Mouse (Mus musculus) forebrain, embryonic 11.5 days (tissue): ENCODE data around the gene Agpat3. TPM values are rescaled to one million over a fixed set of nuclear protein-coding genes. Genes with fewer than 3 reads are reported as not detected.
"Not testable (repeated sequence)": the region's sequence is repeated elsewhere in the genome, so short reads cannot be mapped to it uniquely, and the experiment has no call there.

Source experiments
- ATAC-seq: fragments of 200-750 bp; cut with Nextera tagmentation; replicated peaks from 2 replicates; pipeline ENCODE4 v1.8.0; 2017; ENCODE audit warnings: moderate TSS enrichment; ENCODE audit not compliant: low FRiP score
- DNase-seq: peaks from one replicate; pipeline ENCODE4 v3.0.0-alpha.2; 2017; ENCODE audit warnings: low spot score
- H3K27ac ChIP-seq: fragments of 300-500 bp; sonication (generic); 2 replicates; pipeline ENCODE4 v1.5.1; 2014; ENCODE audit warnings: low read depth, low read length
- H3K27me3 ChIP-seq: fragments of 300-500 bp; sonication (generic); 2 replicates; pipeline ENCODE4 v1.6.1; 2014; ENCODE audit warnings: mild to moderate bottlenecking, low read length, mixed read lengths; ENCODE audit not compliant: control insufficient read depth, insufficient read depth
- H3K36me3 ChIP-seq: fragments of 300-500 bp; sonication (generic); 2 replicates; pipeline ENCODE4 v1.6.1; 2014; ENCODE audit warnings: mild to moderate bottlenecking, low read length, moderate library complexity, mixed read lengths; ENCODE audit not compliant: control insufficient read depth, insufficient read depth
- H3K4me1 ChIP-seq: fragments of 300-500 bp; sonication (generic); replicated peaks from 2 replicates; pipeline ENCODE4 v1.6.1; 2014; ENCODE audit warnings: low read length, mixed read lengths; ENCODE audit not compliant: control insufficient read depth, insufficient read depth
- H3K4me2 ChIP-seq: fragments of 300-500 bp; sonication (generic); 2 replicates; pipeline ENCODE4 v1.6.1; 2014; ENCODE audit warnings: low read depth, mild to moderate bottlenecking, low read length, moderate library complexity, mixed read lengths; ENCODE audit not compliant: severe bottlenecking
- H3K4me3 ChIP-seq: fragments of 300-500 bp; sonication (generic); 2 replicates; pipeline ENCODE4 v1.5.1; 2014; ENCODE audit warnings: low read depth, low read length
- H3K9ac ChIP-seq: fragments of 300-500 bp; sonication (generic); 2 replicates; pipeline ENCODE4 v1.6.1; 2014; ENCODE audit warnings: low read length
- H3K9me3 ChIP-seq: fragments of 300-500 bp; sonication (generic); 2 replicates; pipeline ENCODE4 v1.6.1; 2016; ENCODE audit warnings: low read length, mixed read lengths; ENCODE audit not compliant: control insufficient read depth
- WGBS: fragments of 180-500 bp; shearing (Covaris S2); extraction: QIAGEN DNeasy Blood & Tissue Kit; methylation state at CpG from one replicate; pipeline ENCODE4 v1.1.7; 2014; 5-methylcytosine and 5-hydroxymethylcytosine counted together
- polyA plus RNA-seq: library from polyadenylated mRNA; unstranded; fragments of >200 nt; fragmentation: Nextera tagmentation; extraction: Ambion mirVana; gene quantifications from 2 replicates; pipeline ENCODE4 v1.2.1, GENCODE M21; 2014

Gene Agpat3
- polyA plus RNA-seq, 1 experiment from 2014 or later: 52.3 TPM

GRCm38 (mm10) chr10:78366195-78366834, 14.0 kb upstream of the Agpat3 start:
- Histone ChIP-seq H3K27me3 (no peaks in the 10 kb centered on the region), H3K36me3 (no peaks in the 10 kb centered on the region), H3K27ac (no peak overlapping the region), H3K9ac (no peak overlapping the region), H3K4me3 (no peak overlapping the region), H3K4me1 (no peaks in the 10 kb centered on the region), H3K9me3 (no peaks in the 10 kb centered on the region), H3K4me2 (no peak overlapping the region)
- DNase-seq (no peak), ATAC-seq (no peak)
- WGBS: 56% methylated on average over 5 of the region's 5 CpGs

- no peaks in the 10 kb centered on the region for H3K4me1 ChIP-seq
- H3K36me3 ChIP-seq: no peaks in the 10 kb centered on the region
- H3K9me3 ChIP-seq: no peaks in the 10 kb centered on the region
- H3K9ac ChIP-seq: no peak overlapping the region
- DNase-seq: no peak
- no peak overlapping the region for H3K4me2 ChIP-seq
- H3K27ac ChIP-seq: no peak overlapping the region
- ATAC-seq: no peak
- H3K27me3 ChIP-seq: no peaks in the 10 kb centered on the region
- H3K4me3 ChIP-seq: no peak overlapping the region
- WGBS: 87% methylated on average over 6 of the region's 6 CpGs
These were observed 13.3 kb upstream of the Agpat3 start for GRCm38 (mm10) chr10:78365555-78365954.

DNA sequence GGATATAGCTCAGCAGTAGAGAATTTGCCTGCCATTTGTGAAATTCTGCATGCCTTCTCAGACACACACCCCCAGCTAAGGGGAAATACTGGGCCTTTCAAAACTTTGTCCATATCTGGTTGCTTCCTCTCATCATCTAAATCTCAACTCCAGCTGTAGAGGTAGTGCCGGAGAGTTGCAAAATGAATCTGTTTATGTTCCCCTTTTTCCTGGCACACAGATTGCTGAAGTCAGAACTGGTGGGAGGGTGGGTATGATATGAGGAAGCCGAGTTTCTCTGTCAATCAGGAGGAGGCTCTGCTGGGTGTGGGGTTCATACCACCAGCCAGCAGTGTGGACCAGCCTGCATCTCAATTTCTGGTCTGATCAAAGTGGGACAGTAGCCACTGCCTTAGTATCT, 11.8 kb upstream of the Agpat3 start:
- DNase-seq (no peak), ATAC-seq (no peak)
- Histone ChIP-seq H3K27me3 (no peaks in the 10 kb centered on the region), H3K4me2 (no peak overlapping the region), H3K27ac (no peak overlapping the region), H3K9ac (no peak overlapping the region), H3K36me3 (no peaks in the 10 kb centered on the region), H3K4me3 (no peak overlapping the region), H3K4me1 (no peaks in the 10 kb centered on the region), H3K9me3 (no peaks in the 10 kb centered on the region)
- WGBS: 92% methylated on average over 2 of the region's 2 CpGs

GRCm38 (mm10) chr10:78363366-78363765, 11.1 kb upstream of the Agpat3 start:
- Histone ChIP-seq H3K27me3 (no peaks in the 10 kb centered on the region), H3K4me2 (no peak overlapping the region), H3K9ac (no peak overlapping the region), H3K4me1 (no peaks in the 10 kb centered on the region), H3K9me3 (no peaks in the 10 kb centered on the region), H3K27ac (no peak overlapping the region), H3K4me3 (no peak overlapping the region), H3K36me3 (no peaks in the 10 kb centered on the region)
- 89% methylated on average over 6 of the region's 6 CpGs for WGBS
- DNase-seq (no peak), ATAC-seq (no peak)

DNA sequence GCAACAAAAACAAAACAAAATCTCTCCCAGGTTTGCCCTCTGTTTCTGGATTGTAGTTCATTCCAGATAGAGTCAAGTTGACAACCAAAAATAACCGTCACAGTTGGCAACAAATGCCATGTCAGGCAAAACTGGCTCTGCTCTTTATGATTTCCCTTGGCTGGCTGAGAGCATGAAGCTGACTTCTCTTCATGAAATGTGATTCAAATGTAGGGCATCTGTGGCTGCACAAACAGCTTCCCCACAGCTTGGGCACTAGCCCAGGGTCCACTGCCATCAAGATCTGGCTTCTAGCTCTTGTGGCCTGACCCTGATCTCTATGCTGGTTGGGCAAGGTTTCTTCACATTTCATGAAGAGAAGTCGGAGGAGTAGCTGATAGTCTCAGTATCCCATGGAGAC, 9.7 kb upstream of the Agpat3 start:
- WGBS: 93% methylated on average over 2 of the region's 2 CpGs
- Histone ChIP-seq H3K4me1 (no peaks in the 10 kb centered on the region), H3K9me3 (no peaks in the 10 kb centered on the region), H3K27me3 (no peaks in the 10 kb centered on the region), H3K4me3 (no peak overlapping the region), H3K9ac (no peak overlapping the region), H3K27ac (no peak overlapping the region), H3K4me2 (no peak overlapping the region), H3K36me3 (no peaks in the 10 kb centered on the region)
- DNase-seq: no peak
- ATAC-seq: no peak

DNA sequence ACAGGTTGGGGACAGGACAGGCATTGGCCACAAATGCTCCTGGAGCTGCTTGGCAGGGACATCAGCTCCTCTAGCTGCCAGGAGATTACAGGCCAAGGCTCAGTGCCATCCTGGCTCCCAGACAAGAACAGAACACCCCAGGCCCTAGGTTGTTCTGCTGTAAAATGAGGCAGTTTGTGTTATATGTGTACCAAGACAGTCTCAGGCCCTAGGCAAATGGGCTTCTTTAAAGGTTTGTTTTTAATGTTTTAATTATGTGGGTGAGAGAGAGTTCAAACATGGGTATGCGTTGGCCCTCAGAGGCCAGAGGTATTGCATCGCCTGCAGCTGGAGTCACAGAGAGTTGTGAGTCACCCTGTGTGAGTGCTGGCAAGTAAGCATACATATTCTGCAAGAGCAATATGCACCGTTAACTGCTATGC, 8.0 kb upstream of the Agpat3 start:
- WGBS: 88% methylated on average over 3 of the region's 3 CpGs
- H3K9me3 ChIP-seq: no peaks in the 10 kb centered on the region
- no peaks in the 10 kb centered on the region for H3K36me3 ChIP-seq
- no peak overlapping the region for H3K4me3 ChIP-seq
- no peak for DNase-seq
- H3K4me1 ChIP-seq: no peaks in the 10 kb centered on the region
- ATAC-seq: no peak
- no peak overlapping the region for H3K27ac ChIP-seq
- no peaks in the 10 kb centered on the region for H3K27me3 ChIP-seq
- no peak overlapping the region for H3K9ac ChIP-seq
- no peak overlapping the region for H3K4me2 ChIP-seq

- not testable (repeated sequence) for DNase-seq, H3K9ac ChIP-seq, H3K27me3 ChIP-seq, H3K4me3 ChIP-seq, ATAC-seq, H3K9me3 ChIP-seq, H3K4me2 ChIP-seq, H3K27ac ChIP-seq, H3K36me3 ChIP-seq, H3K4me1 ChIP-seq
- 97% methylated on average over 3 of the region's 3 CpGs for WGBS
These were observed 6.7 kb upstream of the Agpat3 start for GRCm38 (mm10) chr10:78358999-78359398.

- H3K27ac ChIP-seq: no peak overlapping the region
- DNase-seq (no peak), ATAC-seq (no peak)
- H3K4me1 ChIP-seq: no peaks in the 10 kb centered on the region
- WGBS: 93% methylated on average over 4 of the region's 4 CpGs
- H3K9ac ChIP-seq: no peak overlapping the region
- no peaks in the 10 kb centered on the region for H3K36me3 ChIP-seq
- no peaks in the 10 kb centered on the region for H3K27me3 ChIP-seq
- H3K4me2 ChIP-seq: no peak overlapping the region
- no peak overlapping the region for H3K4me3 ChIP-seq
- H3K9me3 ChIP-seq: no peaks in the 10 kb centered on the region
These were observed 6.0 kb upstream of the Agpat3 start for GRCm38 (mm10) chr10:78358266-78358665.

DNA sequence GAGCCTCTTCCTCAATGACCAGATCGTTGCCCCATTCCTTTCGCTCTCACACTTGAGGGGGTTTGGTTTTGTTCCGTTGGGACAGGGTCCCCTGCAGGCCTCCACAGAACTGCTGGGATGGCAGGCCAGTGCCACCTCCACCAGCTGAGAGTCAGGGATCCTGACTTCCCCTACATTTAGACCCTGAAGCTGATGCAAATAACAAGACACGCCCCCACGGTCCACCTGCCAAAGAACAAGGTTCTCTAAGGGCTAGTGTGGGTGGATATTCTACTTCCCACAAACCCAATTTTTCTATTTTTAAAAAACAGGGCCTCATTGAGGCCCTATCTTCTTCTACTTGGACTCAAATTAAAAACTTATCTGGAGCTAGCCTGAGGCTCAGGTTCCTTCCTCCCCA, 5.5 kb upstream of the Agpat3 start:
- no peak for DNase-seq
- ATAC-seq: no peak
- Histone ChIP-seq H3K4me1 (peaks cover 2% of the 10 kb centered on the region; the same call in 1 of the 2 replicates), H3K4me3 (no peak overlapping the region), H3K9me3 (no peaks in the 10 kb centered on the region), H3K27me3 (no peaks in the 10 kb centered on the region), H3K4me2 (no peak overlapping the region), H3K27ac (no peak overlapping the region), H3K36me3 (no peaks in the 10 kb centered on the region), H3K9ac (no peak overlapping the region)
- WGBS: 84% methylated on average over 5 of the region's 5 CpGs
